Mouse (Mus musculus) mouse trophoblast stem cell (cell line): ENCODE results near the gene Fam214b.

Experiments
- in situ Hi-C, 2 experiments: fragments of 300-500 bp; cut with MseI, MboI; formaldehyde crosslinking; loops; 2 replicates in 1 of 2; 3 replicates in 1 of 2; pipeline ENCODE4 v1.15.1; 2025

Gene Fam214b

DNA sequence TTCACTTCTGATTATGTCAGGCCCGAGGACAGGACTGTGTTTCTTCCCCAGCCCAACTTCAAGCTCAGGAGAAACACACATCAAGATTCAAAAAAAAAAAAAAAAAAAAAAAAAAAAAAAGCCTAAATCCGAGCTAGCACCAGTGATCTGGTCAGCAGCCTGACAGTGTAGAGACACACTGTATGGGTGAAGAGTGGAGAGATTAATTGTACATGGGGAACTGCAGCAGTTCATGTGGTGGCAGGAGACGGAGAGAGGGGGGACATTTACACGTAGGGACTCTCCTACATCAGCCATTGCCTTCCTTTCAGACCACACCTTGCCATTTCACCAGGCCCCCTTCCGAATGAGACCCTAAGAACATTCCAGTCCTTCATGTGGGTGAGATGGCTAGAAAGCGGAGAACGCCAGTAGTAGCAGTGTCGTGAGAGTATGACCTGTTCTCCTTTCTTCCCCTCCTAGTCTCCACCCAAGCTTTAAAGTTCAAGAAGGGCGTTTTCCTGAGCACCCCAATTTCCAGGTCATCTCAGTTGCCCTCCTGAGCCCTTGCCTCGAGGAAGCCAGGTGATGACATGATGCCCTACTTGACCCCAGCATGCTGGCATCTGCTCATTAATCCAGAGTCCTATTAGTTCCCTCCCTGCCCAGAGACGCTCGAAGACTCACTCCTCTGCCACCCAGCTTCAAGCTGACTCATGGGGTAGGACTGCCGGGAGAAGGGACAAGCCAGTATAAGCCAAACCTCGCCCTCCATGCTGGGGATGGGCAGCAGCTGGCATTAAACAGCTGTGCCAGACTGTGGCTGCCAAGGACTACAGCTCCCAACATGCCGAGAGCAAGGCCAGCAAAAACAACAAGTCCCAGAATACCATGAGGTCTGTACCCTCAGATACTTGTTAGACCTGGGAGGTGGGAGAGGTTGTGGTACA, 7.2 kb downstream of the Fam214b start:
- in situ Hi-C loops, result no loop called here

DNA sequence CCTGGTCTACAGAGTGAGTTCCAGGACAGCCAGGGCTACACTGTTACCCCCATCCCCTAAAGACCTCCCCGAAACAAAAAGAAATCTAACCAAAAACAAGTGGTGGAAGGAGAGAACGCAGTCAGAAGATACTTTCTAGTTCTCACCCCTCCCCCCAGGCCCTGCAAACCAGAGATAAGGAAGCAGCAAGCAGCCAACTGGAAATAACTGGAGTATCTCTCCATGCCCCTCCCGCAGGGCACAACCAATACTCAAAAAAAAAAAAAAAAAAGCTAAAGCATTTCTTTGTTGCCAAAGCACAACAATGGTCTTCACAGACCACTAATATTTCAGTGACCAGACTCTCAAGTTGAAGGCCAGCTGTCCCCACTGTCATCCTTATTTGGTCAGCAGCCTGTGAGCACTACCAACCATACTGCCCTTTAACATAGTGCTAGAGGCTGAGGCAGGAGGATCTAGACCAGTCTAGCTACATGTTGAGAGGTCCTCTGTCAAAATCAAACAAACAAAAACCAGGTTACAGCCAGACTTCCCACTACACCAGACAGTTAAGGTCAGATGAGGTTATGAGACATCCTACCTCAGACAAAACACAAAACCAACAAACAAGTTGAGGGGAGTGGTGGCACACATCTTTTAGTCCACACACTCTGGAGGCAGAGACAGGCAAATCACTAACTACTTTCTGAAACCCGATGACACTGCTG, 8.0 kb downstream of the Fam214b start:
- in situ Hi-C loops, result no loop called here

DNA sequence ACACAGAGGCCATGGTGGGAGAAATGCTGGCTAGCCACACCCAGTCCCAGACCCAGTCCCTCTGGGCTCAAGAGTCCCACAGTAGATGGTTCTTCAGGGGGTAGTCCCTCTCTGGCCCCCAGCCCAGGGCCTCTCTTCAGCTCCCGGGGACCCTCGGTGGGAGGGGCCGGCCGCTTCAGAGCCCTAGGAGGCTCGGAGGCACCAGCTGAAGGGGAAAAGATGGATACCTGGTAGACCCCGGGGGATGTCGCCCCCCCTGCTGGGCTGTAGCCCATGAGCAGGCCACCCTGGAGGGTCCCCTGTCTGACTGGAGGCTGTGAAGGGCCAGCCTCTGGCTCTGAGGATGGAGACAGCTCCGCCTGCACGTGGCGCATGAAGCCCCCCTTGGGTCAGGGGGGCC, 9.7 kb downstream of the Fam214b start:
- in situ Hi-C loops, result no loop called here

DNA sequence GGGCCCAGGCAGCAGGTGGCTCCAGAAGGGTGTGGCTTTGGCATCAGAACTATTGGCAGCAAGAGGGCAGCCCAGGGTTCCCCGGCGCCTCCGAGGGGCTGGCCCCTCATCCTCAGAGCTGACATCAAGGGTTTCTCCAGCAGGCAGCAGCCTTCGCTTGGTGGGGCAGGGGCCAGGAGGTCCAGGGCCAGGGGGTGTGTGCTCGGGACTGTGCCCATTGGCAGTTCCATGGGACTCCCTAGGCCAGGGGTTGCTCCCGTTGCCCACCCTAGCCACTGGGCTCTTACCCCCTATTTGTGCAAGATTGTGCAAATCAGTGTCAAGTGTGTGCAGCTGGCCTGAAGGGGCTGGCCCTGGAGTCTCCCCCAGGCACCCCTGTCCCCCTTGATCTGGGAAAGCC, 10.2 kb downstream of the Fam214b start:
- in situ Hi-C loops, result no loop called here

DNA sequence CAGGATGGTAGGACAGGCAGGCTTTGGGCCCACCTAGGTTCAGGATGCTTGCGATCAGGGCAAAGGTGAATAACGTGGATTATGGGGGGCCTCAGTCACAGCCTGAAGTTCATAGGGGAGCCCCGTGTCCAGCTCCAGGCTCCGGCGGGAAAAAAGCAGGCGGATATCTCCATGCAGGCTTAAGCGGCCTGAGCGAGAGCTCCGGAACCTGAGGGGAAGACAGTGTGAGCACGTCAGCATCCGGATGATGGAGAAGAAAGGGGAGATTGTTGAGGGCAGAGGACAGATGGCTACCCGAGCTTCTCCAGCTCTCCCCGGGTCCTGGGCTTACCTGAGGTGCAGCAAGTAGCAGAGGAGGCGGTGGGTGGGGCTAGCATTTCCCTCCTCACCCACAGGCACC, 12.5 kb downstream of the Fam214b start:
- in situ Hi-C loops, result no loop called here

DNA sequence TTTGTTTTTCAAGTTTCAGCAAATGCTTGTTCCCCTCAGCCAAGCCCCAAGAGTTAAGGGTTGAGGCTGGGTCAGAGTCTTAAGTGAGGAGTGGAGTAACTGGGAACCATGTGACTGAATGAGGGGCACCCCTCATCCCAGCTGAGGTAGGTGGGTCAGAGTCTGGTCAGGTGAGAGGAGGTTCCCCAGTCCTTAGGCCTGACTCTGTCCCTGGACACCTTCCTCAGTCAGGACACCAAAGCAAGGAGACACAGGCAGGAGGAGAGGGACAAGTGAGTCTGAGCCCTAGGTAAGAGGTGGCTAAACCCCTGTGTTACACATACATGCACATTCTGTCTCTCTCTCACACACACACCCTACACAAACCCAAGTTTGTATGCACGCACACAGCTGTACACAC, 13.5 kb downstream of the Fam214b start:
- in situ Hi-C loops, result no loop called here

DNA sequence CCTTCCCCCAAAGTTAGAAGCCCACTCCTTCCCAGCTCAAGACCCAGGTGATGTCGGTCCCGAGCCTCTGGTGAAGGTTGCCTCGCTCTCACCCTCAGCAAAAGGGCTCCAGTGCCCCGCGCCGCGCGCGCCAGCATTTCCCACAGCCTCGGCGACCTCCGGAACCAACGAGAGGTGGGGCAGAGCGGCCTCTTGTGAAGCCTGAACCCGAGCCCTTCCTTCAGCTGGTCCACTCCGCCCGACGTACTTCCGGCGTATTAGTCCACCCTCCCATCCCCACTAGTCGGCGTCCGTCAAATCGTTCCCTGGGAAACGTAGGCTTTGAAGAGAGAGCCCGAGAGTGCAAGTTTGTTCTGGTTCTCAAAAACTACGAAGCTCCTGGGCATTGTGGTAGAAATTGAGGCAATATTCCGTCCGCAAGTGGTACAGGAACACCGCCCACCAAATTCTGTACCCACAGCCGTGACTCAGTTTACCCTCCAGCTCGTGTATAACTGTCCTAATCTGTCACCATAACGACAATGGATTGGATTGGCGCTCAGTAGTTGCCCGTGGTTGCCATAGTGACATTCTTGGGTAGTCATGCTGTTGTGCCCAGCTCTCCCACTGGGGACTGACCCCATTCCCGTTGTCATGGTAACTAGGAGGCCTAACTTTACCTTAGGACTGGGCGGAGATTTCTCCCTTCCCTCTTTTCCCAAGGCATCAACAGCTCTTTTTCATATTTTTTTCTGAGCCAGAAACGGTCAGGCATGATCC, 14.6 kb downstream of the Fam214b start, which contains the start of gene Stoml2:
Gene Stoml2 (minus strand): TSS at position 474 of the 759 bp plus-strand sequence.
- in situ Hi-C loops, result no loop called here

DNA sequence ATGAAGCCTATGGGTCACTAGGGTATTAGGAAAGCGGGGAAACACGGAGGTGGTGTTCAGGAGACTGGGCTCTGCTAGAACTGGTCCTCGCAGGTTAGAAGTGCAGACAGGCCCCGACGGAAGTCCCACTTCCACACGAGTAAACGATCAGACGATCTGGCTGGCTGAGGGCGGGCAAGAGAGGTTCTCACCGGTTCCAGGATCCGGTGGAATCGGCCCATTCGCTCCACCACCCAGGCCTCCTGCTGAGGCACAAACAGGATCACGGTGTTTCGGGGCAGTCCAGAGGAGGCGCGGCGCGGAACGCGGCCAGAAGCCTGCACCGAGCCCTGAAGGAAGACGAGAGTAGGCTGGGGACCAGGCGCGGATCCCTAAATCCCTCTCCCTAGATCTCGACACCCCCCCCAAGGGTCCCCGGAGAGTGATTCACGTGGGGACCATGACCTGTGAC, 15.2 kb downstream of the Fam214b start:
- in situ Hi-C loops, result no loop called here

DNA sequence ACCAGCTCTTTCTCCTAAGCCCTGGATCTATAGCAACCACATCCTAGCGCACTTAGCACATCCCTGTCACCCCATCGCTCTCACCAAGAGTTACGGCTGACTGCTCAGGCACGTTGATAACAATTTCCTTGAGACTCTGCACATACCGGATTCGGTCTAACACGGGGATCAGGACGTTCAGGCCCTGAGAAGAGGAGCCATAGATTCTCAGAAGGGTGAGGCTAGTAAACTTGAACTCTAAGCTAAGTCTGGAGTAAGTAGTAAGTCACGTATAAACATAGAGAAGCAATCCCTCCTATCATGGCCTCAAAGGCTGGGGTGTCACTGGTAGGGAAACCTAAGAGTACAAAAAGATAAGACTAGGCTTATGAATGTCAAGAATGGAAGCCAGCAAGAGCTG, 15.7 kb downstream of the Fam214b start:
- in situ Hi-C loops, result no loop called here

DNA sequence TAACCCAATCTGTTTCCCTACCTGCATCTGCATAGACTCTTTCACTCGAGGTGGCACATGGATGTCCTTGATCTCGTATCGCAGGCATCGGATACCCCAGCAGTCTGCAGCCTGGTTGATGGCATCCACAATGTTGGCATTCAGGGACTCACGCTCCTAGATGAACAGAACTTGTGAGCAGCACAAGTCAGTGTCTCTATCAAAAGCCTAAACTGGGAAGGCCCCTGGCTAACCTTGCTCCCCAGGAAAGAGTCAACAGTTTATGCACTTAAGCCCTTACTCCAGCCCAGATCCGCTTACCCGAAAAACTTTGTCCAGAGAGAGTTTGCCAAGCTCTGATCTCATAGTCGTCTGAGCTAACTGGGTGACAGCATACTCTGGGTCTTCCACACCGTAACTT, 16.3 kb downstream of the Fam214b start:
- in situ Hi-C loops, result no loop called here

DNA sequence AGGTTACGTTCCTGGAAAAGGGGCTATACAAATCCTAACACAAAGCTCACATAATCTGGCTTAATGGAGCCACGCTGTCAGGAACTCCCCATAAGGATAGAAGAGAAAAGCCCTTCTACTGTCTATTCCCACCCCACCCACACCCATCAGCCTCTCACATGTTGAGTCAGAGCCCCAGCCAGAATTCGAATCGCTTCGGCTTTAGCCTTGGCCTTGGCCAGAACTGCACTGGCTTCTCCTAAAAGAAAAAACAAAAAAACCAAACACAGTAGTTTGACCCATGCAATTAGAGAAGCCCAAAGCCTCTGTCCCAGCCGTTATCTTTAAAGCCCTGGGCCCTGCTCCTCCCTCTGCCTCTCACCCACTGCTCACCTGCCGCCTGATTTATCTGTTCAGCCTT, 16.9 kb downstream of the Fam214b start:
- in situ Hi-C loops, result no loop called here

DNA sequence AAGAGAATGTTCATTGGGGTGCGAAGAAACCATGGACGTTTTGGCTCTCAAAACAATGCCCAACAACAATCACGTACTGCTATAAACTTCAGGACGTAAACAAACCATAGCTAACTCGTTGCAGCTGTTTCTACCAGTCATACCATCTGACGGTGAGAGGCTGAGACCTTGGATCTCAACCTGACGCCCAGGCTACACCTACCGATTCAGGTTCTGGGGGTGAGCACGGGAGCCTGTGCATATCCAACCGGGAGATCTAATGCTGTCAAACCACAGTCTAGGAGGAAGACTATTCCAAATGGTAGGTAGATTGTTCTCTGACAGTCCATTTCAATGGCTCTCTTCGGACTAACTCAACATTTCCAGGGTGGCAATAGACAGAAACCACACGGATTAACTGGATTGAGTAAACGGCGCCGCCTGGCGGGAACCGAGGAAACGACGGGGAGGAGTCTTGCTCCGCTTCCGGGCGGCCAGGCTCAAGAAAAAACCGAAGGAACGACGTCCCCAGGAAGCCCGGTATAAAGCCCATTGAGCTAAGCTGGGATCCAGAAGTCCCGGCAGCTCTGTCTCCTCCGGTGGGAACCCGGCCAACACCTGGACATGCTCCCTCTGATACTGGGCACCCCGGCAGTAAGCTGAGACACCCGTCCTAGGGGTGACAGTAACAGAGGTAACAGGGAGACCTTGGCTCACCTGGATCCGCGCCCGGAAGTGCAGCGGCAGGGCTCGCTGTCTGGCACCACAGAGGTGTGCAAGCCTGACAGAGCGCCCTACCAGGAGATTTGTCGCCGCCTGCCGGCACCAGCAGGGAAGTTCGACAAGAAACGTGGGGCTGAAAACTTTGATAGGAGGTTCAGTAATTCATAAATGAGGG, 20.7 kb downstream of the Fam214b start, which contains the start of gene Pigo:
Gene Pigo (minus strand): TSS at position 736 of the 877 bp plus-strand sequence.
- in situ Hi-C loops, result no loop called here

DNA sequence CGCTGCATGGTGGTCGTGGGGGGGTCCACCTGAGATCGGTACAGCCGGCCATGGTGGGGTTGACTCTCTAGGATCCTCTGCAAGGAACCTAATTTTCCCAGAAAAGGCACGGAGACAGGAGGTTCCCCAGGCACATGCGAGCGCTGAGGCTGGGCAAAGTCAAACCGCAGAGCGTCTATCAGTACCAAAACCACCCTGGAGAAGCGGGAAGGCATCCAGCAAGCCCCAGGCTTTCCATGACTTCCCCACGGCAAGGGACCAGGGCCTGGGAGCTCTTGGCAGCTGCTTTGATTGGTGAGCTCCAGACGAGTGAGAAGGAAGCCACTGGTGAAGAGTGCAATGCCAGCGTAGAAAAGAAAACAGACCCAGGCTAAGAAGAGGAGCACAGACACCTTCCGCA, 21.3 kb downstream of the Fam214b start:
- in situ Hi-C loops, result no loop called here

DNA sequence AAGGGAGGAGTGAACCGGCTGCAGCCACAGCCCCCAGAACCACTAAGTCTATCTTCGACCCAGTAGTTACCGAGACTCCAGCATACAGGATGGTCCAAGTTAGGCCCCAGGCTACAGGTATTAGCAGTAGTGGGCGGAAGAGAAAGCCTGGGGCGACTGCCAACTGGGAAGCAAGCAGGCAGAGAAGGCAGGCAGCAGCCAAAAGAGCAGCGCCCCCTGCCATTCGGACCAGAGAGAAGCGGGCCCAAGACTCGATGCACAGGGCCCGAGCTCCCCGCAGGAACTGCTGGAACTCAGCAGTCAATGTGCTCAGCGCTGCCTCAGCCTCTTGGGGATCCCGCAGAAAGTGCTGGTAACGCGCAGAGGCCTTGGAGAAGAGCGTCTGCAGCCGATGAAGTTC, 24.7 kb downstream of the Fam214b start:
- in situ Hi-C loops, result no loop called here

DNA sequence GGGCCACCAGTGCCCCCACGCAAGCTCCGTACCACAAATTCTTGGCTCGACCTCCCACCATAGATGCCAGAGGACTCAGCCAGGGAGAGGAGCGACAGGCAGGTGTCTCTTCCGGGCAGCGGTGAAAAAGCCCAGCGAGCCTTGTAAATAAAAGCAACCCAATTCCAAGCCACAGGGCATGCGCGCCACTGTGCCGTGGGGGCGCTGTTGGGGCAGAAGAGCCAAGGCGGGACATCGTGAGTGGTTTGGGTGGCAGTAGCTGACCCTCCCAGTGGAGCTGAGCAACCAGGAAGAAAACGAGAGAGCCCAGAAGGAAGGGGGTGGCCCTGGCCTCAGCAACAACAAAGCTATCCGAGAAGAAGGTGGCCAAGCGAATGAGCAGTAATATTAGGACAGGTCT, 25.1 kb downstream of the Fam214b start:
- in situ Hi-C loops, result no loop called here

DNA sequence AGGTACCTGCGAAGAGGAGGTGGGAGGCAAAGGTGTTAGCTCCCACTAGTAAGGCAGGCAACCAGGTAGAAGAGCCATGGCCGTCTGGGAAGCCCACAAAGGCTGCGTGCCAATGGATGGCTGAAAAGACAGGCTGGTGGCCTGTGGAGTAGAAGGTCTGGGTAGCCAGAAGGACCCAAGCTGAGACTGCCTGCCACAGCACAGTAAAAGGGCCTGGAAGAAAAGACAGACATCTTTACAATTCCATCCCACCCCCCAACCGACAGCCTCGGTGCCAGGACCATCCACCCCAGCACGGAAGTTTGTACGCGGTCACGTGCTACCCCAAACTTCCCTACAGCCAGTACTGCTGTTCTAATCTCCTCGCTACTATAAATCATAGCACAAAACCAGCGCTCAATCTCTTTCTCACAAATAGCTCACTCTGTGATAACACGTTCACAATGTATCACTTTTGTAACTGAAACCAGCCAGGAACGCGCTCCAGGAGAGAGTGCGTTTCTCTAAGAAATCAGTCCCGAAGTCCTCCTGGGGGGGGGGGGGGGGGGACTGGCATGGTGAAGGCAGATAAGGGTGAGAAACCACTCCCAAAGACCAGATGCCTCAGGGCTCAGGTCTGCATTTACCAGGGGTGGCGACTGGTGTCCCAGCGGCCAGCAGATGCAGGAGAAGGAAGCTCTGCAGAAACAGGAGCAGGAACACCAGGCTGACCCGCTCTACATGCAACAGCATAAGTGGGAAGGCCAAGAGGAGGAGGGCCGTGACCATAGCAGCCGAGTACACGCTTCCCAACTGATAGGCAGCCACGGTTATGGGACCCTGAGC, 26.2 kb downstream of the Fam214b start:
- in situ Hi-C loops, result no loop called here

DNA sequence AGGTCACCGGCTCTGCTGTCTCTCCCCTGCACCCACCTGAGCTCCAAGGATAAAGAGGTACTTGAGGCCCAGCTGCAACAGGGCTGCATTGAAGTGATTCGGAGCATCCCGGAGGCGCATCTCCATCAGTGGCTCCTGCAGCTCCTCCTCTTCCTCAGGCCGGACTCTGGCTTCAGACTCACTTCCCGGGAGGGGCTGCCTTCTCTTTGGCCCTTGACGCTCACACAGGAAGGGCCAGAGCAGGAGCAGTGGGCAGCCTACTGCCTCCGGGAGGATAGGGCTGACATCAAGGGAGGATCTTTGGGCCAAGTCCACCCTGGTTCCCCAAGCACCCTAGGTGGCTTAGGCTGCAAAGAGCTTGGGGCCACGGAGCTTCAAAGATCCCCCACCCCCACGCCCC, 26.8 kb downstream of the Fam214b start:
- in situ Hi-C loops, result no loop called here

DNA sequence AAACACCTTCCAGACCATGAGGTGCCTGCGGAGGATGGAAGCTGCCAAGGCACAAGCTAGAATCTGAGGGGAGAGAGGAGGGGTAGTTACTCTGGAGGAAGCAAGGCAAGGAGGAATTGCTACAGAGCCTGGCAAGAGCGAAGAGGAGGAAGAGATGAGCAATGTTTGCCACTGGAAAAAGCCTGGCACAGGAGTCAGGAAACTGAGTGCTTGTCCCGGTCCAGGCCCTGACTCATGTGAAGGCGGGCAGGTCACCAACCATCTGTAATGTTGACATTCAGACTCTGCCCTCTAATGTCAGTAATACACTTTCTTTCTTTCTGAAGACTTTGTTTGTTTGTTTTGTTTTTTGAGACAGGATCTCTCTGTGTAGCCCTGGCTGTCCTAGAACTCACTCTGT, 27.9 kb downstream of the Fam214b start:
- in situ Hi-C loops, result no loop called here

DNA sequence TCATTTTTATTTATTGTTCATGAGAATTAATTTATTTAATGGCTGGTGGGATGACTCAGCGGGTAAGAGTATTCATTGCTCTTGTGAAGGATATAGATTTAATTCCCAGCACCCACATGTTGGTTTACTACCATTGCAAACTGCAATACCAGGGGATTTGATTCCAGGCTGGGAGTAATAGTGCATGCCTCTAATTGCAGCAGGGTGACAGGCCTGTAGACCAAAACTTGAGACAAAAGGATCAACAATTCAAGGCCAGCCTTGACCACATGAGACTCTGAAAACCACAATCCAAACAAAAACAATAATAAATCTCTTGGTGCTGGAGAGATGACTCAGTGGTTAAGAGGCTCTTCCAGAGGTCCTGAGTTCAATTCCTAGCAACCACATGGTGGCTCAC, 33.9 kb downstream of the Fam214b start:
- in situ Hi-C loops, result no loop called here
